Mouse (Mus musculus) megakaryocyte, embryonic 14.5 days (primary cell): ENCODE measurements around the gene Olfr984. TPM values are rescaled to one million over a fixed set of nuclear protein-coding genes. Genes with fewer than 3 reads are reported as not detected.

ENCODE experiments used
- H3K27me3 ChIP-seq: replicated peaks from 2 replicates; pipeline ENCODE3; 2012; ENCODE audit warnings: inconsistent platforms
- H3K36me3 ChIP-seq: replicated peaks from 2 replicates; pipeline ENCODE3; 2012; ENCODE audit warnings: low read length, inconsistent platforms, mixed read lengths
- H3K4me1 ChIP-seq: 2 replicates; pipeline ENCODE4 v1.6.1; 2012; ENCODE audit warnings: inconsistent platforms
- H3K4me3 ChIP-seq: replicated peaks from 2 replicates; pipeline ENCODE3; 2012; ENCODE audit warnings: moderate library complexity, mild to moderate bottlenecking, inconsistent platforms
- H3K9me3 ChIP-seq: 2 replicates; pipeline ENCODE4 v1.6.1; 2012; ENCODE audit warnings: inconsistent platforms
- FLI1 ChIP-seq: IDR thresholded peaks from 2 replicates; pipeline ENCODE4 v1.6.1; 2012; ENCODE audit warnings: low read length, inconsistent platforms, mixed read lengths
- GATA1 ChIP-seq: IDR thresholded peaks from 3 replicates; pipeline ENCODE4 v1.6.1; 2012; ENCODE audit warnings: mixed read lengths, low read length, inconsistent platforms, borderline replicate concordance
- polyA plus RNA-seq: library from polyadenylated mRNA; stranded (reverse); fragments of >175 nt; gene quantifications from 2 replicates; pipeline ENCODE4 v1.2.3, GENCODE M21; 2012; ENCODE audit warnings: low replicate concordance; ENCODE audit not compliant: insufficient read depth

The Olfr984 gene
- polyA plus RNA-seq: not detected in 2 replicates

GRCm38 (mm10) chr9:40114106-40114505 is at the start of gene Olfr984:
Olfr984 (minus strand) TSS chr9:40114206.
- TF ChIP-seq FLI1 (no peak), GATA1 (no peak)
- H3K27me3 ChIP-seq: no peaks in the 10 kb centered on the region
- H3K36me3 ChIP-seq: no peaks in the 10 kb centered on the region
- H3K9me3 ChIP-seq: no peaks in the 10 kb centered on the region
- no peaks in the 10 kb centered on the region for H3K4me1 ChIP-seq
- no peak within 1 kb of the TSS for H3K4me3 ChIP-seq

- Histone ChIP-seq H3K9me3 (no peaks in the 10 kb centered on the region), H3K36me3 (no peaks in the 10 kb centered on the region), H3K4me3 (no peak overlapping the region), H3K4me1 (no peaks in the 10 kb centered on the region), H3K27me3 (no peaks in the 10 kb centered on the region)
- TF ChIP-seq FLI1 (no peak), GATA1 (no peak)
Measured at GRCm38 (mm10) chr9:40155118-40155644, 41.2 kb upstream of the Olfr984 start.

- H3K36me3 ChIP-seq: no peaks in the 10 kb centered on the region
- H3K27me3 ChIP-seq: no peaks in the 10 kb centered on the region
- H3K9me3 ChIP-seq: no peaks in the 10 kb centered on the region
- H3K4me1 ChIP-seq: no peaks in the 10 kb centered on the region
- no peak overlapping the region for H3K4me3 ChIP-seq
- TF ChIP-seq GATA1: no peak
- no peak for TF ChIP-seq FLI1
Measured at GRCm38 (mm10) chr9:40141544-40141943, 27.5 kb upstream of the Olfr984 start.

- no peaks in the 10 kb centered on the region for H3K27me3 ChIP-seq
- no peak for TF ChIP-seq GATA1
- no peak for TF ChIP-seq FLI1
- H3K36me3 ChIP-seq: no peaks in the 10 kb centered on the region
- no peaks in the 10 kb centered on the region for H3K9me3 ChIP-seq
- no peaks in the 10 kb centered on the region for H3K4me1 ChIP-seq
- H3K4me3 ChIP-seq: no peak overlapping the region
Measured at GRCm38 (mm10) chr9:40139484-40139883, 25.5 kb upstream of the Olfr984 start.

- H3K9me3 ChIP-seq: no peaks in the 10 kb centered on the region
- no peaks in the 10 kb centered on the region for H3K36me3 ChIP-seq
- H3K4me3 ChIP-seq: peak overlapping the region; percentile 59
- TF ChIP-seq GATA1: no peak
- no peak for TF ChIP-seq FLI1
- no peaks in the 10 kb centered on the region for H3K4me1 ChIP-seq
- H3K27me3 ChIP-seq: no peaks in the 10 kb centered on the region
Measured at GRCm38 (mm10) chr9:40136987-40137688, 23.1 kb upstream of the Olfr984 start.

- TF ChIP-seq FLI1: no peak
- no peak for TF ChIP-seq GATA1
- Histone ChIP-seq H3K27me3 (no peaks in the 10 kb centered on the region), H3K9me3 (no peaks in the 10 kb centered on the region), H3K4me3 (no peak overlapping the region), H3K36me3 (no peaks in the 10 kb centered on the region), H3K4me1 (no peaks in the 10 kb centered on the region)
Measured at GRCm38 (mm10) chr9:40130556-40130955, 16.6 kb upstream of the Olfr984 start.

- H3K9me3 ChIP-seq: no peaks in the 10 kb centered on the region
- no peak within 1 kb of the TSS for H3K4me3 ChIP-seq
- no peak for TF ChIP-seq GATA1
- no peak for TF ChIP-seq FLI1
- H3K4me1 ChIP-seq: no peaks in the 10 kb centered on the region
- H3K27me3 ChIP-seq: no peaks in the 10 kb centered on the region
- no peaks in the 10 kb centered on the region for H3K36me3 ChIP-seq
Measured at GRCm38 (mm10) chr9:40130084-40130483, 16.1 kb upstream of the Olfr984 start, which contains the start of gene Olfr985. Olfr985 (minus strand) TSS chr9:40130184.

GRCm38 (mm10) chr9:40117287-40117659 is 3.3 kb upstream of the Olfr984 start:
- Histone ChIP-seq H3K36me3 (no peaks in the 10 kb centered on the region), H3K4me3 (peak overlapping the region; percentile 17), H3K9me3 (no peaks in the 10 kb centered on the region), H3K4me1 (no peaks in the 10 kb centered on the region), H3K27me3 (no peaks in the 10 kb centered on the region)
- no peak for TF ChIP-seq GATA1
- TF ChIP-seq FLI1: no peak

- TF ChIP-seq FLI1 (no peak), GATA1 (no peak)
- Histone ChIP-seq H3K27me3 (no peaks in the 10 kb centered on the region), H3K4me1 (no peaks in the 10 kb centered on the region), H3K4me3 (peak overlapping the region; percentile 17), H3K36me3 (no peaks in the 10 kb centered on the region), H3K9me3 (no peaks in the 10 kb centered on the region)
Measured at GRCm38 (mm10) chr9:40116645-40117286, 2.8 kb upstream of the Olfr984 start.

GRCm38 (mm10) chr9:40094769-40095168 is 19.2 kb downstream of the Olfr984 start:
- Histone ChIP-seq H3K36me3 (no peaks in the 10 kb centered on the region), H3K4me3 (no peak overlapping the region), H3K4me1 (no peaks in the 10 kb centered on the region), H3K9me3 (peaks cover 5% of the 10 kb centered on the region; the same call in 1 of the 2 replicates), H3K27me3 (no peaks in the 10 kb centered on the region)
- TF ChIP-seq FLI1 (no peak), GATA1 (no peak)
